Mouse (Mus musculus): ENCODE data around the gene Gm13889. TPM values are rescaled to one million over a fixed set of nuclear protein-coding genes. Genes with fewer than 3 reads are reported as not detected.

Gene Gm13889
- polyA plus RNA-seq, 1 experiment from 2014 or later, result 11.1 TPM

DNA sequence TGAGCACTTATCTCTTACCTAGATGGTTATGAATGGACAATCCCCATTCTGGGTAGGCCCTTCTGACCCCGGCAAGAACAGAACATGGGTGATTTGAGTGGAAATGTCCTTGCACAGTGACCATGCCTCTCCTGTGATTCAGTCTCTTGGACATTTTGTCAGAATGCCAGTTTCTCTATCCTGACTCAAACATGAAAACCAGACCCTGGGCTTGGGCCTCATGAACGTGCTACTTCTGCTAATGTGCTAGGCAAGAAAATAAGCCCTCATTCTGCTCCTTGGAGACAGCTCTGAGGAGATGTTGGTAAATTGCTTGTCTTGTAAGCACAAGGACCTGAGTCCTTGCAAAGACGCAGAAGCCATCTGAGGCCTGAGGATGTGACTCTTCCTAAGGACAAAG lies 37.9 kb downstream of the Gm13889 start:
- Histone ChIP-seq H3K4me1 (no peaks in the 10 kb centered on the region), H3K27me3 (no peaks in the 10 kb centered on the region), H3K9ac (no peak overlapping the region), H3K9me3 (replicated peaks) (no peaks in the 10 kb centered on the region), H3K4me3 (replicated peaks) (no peak overlapping the region), H3K36me3 (no peaks in the 10 kb centered on the region), H3K4me2 (no peak overlapping the region), H3K27ac (no peak overlapping the region)
- no peak for ATAC-seq (replicated peaks; ENCODE audit: low FRiP score)
- 86% methylated on average over 3 of the region's 3 CpGs for WGBS

DNA sequence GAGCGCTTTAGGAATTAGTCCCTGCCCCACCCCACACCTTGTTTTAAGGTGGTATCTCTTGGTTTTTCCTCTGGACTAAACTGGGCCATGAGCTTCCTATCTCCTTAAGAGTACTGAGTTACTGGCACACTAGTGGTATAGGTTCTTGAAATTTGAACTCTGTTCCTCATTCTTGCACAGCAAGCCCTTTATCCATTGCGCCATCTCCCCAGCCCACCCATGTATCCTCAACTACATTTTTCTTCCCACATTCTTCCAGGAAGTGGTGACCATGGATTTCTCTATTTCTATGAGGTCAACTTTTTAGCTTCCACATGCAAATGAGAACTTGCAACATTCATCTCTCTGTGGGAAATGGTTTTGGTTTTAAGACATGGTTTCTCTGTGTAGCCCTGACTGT lies 43.4 kb downstream of the Gm13889 start:
- H3K4me1 ChIP-seq, result no peaks in the 10 kb centered on the region
- no peaks in the 10 kb centered on the region for H3K27me3 ChIP-seq
- H3K9me3 ChIP-seq (replicated peaks), result no peaks in the 10 kb centered on the region
- no peaks in the 10 kb centered on the region for H3K36me3 ChIP-seq
- H3K9ac ChIP-seq, result no peak overlapping the region
- ATAC-seq (replicated peaks; ENCODE audit: low FRiP score), result no peak
- no peak overlapping the region for H3K27ac ChIP-seq
- no peak overlapping the region for H3K4me3 ChIP-seq (replicated peaks)
- WGBS, result 88% methylated on average over 2 of the region's 2 CpGs
- H3K4me2 ChIP-seq, result no peak overlapping the region

DNA sequence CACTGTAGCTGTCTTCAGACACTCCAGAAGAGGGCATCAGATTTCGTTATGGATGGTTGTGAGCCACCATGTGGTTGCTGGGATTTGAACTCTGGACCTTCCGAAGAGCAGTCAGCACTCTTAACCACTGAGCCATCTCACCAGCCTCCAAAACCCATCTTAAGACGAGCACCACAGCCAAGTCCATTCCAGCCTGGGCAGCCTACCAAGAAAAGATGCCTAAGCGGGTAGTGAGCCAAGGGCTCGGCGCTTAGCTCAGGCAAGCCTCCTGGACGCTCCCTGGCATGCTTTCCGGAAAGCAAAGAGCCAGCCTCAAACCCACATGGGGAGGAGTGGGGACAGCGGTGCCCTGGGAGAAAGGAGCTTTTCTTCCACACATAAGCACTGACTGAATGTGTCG lies 45.1 kb downstream of the Gm13889 start:
- no peak for ATAC-seq (replicated peaks; ENCODE audit: low FRiP score)
- Histone ChIP-seq H3K4me2 (no peak overlapping the region), H3K27ac (no peak overlapping the region), H3K4me3 (replicated peaks) (no peak overlapping the region), H3K9ac (no peak overlapping the region), H3K27me3 (no peaks in the 10 kb centered on the region), H3K9me3 (replicated peaks) (no peaks in the 10 kb centered on the region), H3K4me1 (peaks cover 8% of the 10 kb centered on the region), H3K36me3 (no peaks in the 10 kb centered on the region)
- 88% methylated on average over 10 of the region's 10 CpGs for WGBS

DNA sequence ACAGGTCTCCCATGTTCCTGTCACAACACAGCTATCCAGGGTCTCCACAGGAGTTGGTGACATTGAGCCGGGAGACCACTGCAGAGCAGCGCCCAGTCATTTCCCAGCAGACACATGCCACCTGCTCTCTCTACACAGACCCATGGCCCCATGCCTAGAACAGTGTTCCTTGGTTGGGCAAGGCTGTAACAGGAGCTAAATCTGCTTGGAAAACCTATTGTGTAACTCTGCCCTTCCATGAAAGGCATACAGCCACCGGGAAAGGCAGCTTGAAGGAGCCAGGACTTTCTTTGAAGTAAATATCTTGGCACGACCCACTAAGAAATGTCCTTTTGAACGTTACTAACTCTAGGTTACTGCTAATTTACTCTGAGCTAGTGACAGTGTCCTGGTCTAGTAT lies 47.3 kb downstream of the Gm13889 start:
- ATAC-seq (replicated peaks; ENCODE audit: low FRiP score), result no peak
- 67% methylated on average over 5 of the region's 5 CpGs for WGBS

DNA sequence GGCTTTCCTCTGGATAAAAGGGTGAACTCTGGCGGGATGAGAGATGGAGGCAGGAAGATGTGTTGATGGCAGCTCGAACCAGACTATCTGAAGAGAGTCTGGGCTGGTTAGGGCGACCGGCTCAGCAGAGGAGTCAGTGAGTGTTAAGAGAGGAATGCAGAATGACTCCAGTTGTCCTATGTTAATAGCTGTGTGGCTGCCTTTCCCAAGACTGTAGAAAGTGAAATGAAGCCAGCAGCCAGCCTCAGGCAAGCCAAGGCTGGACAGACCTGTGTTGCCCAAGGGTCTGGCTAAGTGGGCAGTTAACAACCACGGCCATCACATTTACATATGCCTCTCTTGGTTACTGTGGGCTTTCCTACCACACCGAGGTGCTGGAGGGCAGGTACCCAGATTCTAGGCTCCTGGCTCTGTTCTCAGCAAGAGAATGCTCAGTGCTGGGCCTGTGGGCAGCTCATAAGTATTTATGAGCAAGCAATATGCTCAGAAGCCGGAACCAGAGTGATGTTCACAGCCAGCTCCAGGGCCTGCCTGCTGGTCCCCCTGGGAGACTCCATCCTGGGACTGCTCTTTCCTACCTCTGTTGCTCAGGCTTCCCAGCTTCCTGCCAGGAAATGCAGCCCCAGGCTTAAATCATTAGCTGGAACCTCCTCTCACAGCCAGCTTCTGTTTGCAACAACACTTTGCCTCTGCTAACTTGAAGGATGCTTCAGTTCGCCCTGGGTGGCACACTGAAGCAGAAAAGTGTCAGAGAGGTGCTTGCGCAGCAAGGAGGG lies 49.3 kb downstream of the Gm13889 start:
- no peak overlapping the region for H3K4me2 ChIP-seq
- no peaks in the 10 kb centered on the region for H3K9me3 ChIP-seq (replicated peaks)
- H3K36me3 ChIP-seq, result no peaks in the 10 kb centered on the region
- no peak for ATAC-seq (replicated peaks; ENCODE audit: low FRiP score)
- H3K4me1 ChIP-seq, result peaks cover 16% of the 10 kb centered on the region
- H3K9ac ChIP-seq, result no peak overlapping the region
- WGBS, result 54% methylated on average over 9 of the region's 9 CpGs
- no peaks in the 10 kb centered on the region for H3K27me3 ChIP-seq
- H3K27ac ChIP-seq, result no peak overlapping the region
- H3K4me3 ChIP-seq (replicated peaks), result no peak overlapping the region

More for the DNA sequence above, 47.3 kb downstream of the Gm13889 start:
- no peak overlapping the region for H3K9ac ChIP-seq
- peaks cover 11% of the 10 kb centered on the region for H3K4me1 ChIP-seq
- H3K27me3 ChIP-seq, result no peaks in the 10 kb centered on the region
- no peak overlapping the region for H3K27ac ChIP-seq
- H3K36me3 ChIP-seq, result no peaks in the 10 kb centered on the region
- H3K4me3 ChIP-seq (replicated peaks), result no peak overlapping the region
- H3K4me2 ChIP-seq, result no peak overlapping the region
- no peaks in the 10 kb centered on the region for H3K9me3 ChIP-seq (replicated peaks)

DNA sequence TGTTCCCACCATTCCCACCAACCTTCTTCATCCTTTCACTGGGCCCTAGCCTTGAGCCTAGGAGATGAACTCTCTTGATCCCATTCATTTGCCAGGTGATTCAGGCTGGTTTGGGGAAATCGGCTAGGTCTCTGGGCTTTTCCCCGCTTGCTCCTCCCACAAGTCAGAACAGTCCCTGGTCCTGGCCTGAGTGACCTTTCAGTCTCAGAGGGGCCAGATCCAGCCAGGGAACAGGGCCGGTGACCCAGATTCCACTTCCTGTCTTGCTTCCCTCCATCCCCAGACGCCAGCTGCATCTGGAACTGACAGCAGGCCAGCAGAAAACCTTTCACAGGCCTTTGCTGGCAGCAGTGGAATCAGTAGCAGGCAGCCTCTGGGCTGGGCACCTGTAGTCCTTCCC lies 50.7 kb downstream of the Gm13889 start:
- WGBS, result 27% methylated on average over 4 of the region's 4 CpGs
- Histone ChIP-seq H3K4me1 (peaks cover 16% of the 10 kb centered on the region), H3K4me3 (replicated peaks) (no peak overlapping the region), H3K9ac (no peak overlapping the region), H3K9me3 (replicated peaks) (no peaks in the 10 kb centered on the region), H3K27me3 (no peaks in the 10 kb centered on the region), H3K27ac (no peak overlapping the region), H3K4me2 (no peak overlapping the region), H3K36me3 (no peaks in the 10 kb centered on the region)
- no peak for ATAC-seq (replicated peaks; ENCODE audit: low FRiP score)

Other genes starting within 250 kb of the Gm13889 start
- 109 and 122 TPM in 2 replicates for gene Ext2, start 134.6 kb downstream of the Gm13889 start, polyA plus RNA-seq (2015; fragmentation: Nextera tagmentation; extraction: Ambion mirVana)
- 8.7 and 10.6 TPM in 2 replicates for gene Accs, start 107.3 kb downstream of the Gm13889 start, polyA plus RNA-seq (2015; fragmentation: Nextera tagmentation; extraction: Ambion mirVana)
- not detected in 2 replicates for gene Accsl, start 88.0 kb downstream of the Gm13889 start, polyA plus RNA-seq (2015; fragmentation: Nextera tagmentation; extraction: Ambion mirVana)
- gene Gm27027, start 39.2 kb upstream of the Gm13889 start, polyA plus RNA-seq (2015; fragmentation: Nextera tagmentation; extraction: Ambion mirVana), result not detected in 2 replicates
- gene Alkbh3, start 53.6 kb upstream of the Gm13889 start, polyA plus RNA-seq (2015; fragmentation: Nextera tagmentation; extraction: Ambion mirVana), result 59.3 and 69.5 TPM in 2 replicates
- gene Hsd17b12, start 200.8 kb upstream of the Gm13889 start, polyA plus RNA-seq (2015; fragmentation: Nextera tagmentation; extraction: Ambion mirVana), result 130 and 131 TPM in 2 replicates

All from kidney, embryonic 15.5 days (tissue).